Mouse (Mus musculus): ENCODE data around the gene Fmr1nb.
A peak's percentile ranks its signal among the peaks of the same experiment; 100 is the strongest.
"Not testable (repeated sequence)": the region's sequence is repeated elsewhere in the genome, so short reads cannot be mapped to it uniquely, and the experiment has no call there.

Gene Fmr1nb

GRCm38 (mm10) chrX:68761606-68762005 lies at the start of gene Fmr1nb:
Gene Fmr1nb (plus strand): TSS chrX:68761839.
- no peak for DNase-seq

GRCm38 (mm10) chrX:68736902-68737301 lies 24.7 kb upstream of the Fmr1nb start:
- no peak for DNase-seq

GRCm38 (mm10) chrX:68740088-68740487 lies 21.6 kb upstream of the Fmr1nb start:
- no peak for DNase-seq

GRCm38 (mm10) chrX:68820449-68820848 lies 58.8 kb downstream of the Fmr1nb start:
- DNase-seq, result not testable (repeated sequence)

- peak; percentile 7 for DNase-seq
Measured at GRCm38 (mm10) chrX:68821059-68821458, 59.4 kb downstream of the Fmr1nb start, which contains the start of gene Gm14698. Gene Gm14698 (plus strand): TSS chrX:68821093.

- no peak for DNase-seq
Measured at GRCm38 (mm10) chrX:68839548-68840444, 78.2 kb downstream of the Fmr1nb start.
